Mouse (Mus musculus) small intestine, adult 2 months (tissue): ENCODE measurements around the gene Slc22a5. TPM values are rescaled to one million over a fixed set of nuclear protein-coding genes. Genes with fewer than 3 reads are reported as not detected.
A peak's percentile ranks its signal among the peaks of the same experiment; 100 is the strongest.

Source experiments
- H3K27ac ChIP-seq: fragments of 200-500 bp; 2 replicates; pipeline ENCODE4 v1.5.1; 2012; ENCODE audit warnings: low read depth, low read length, control low read depth, inconsistent platforms; ENCODE audit not compliant: insufficient read depth
- H3K27me3 ChIP-seq: fragments of 200-500 bp; 2 replicates; pipeline ENCODE4 v1.6.1; 2012; ENCODE audit warnings: mild to moderate bottlenecking, moderate library complexity, low read length, inconsistent platforms; ENCODE audit not compliant: control insufficient read depth, insufficient read depth
- H3K36me3 ChIP-seq: fragments of 200-500 bp; 2 replicates; pipeline ENCODE4 v1.6.1; 2012; ENCODE audit warnings: mild to moderate bottlenecking, low read length, control low read depth, inconsistent platforms; ENCODE audit not compliant: control insufficient read depth, insufficient read depth
- H3K4me1 ChIP-seq: fragments of 200-500 bp; 2 replicates; pipeline ENCODE4 v1.6.1; 2012; ENCODE audit warnings: low read length, inconsistent platforms, mixed read lengths; ENCODE audit not compliant: control insufficient read depth, insufficient read depth, insufficient read length
- H3K4me3 ChIP-seq: fragments of 200-500 bp; 2 replicates; pipeline ENCODE4 v1.5.1; 2012; ENCODE audit warnings: low read depth, mild to moderate bottlenecking, control low read depth, inconsistent platforms, low read length, moderate library complexity
- CTCF ChIP-seq: fragments of 200-500 bp; IDR thresholded peaks from 2 replicates; pipeline ENCODE4 v1.5.1; 2012; ENCODE audit warnings: low read depth, mild to moderate bottlenecking, control low read depth, inconsistent platforms, low read length, moderate library complexity, mixed read lengths; ENCODE audit not compliant: insufficient replicate concordance, insufficient read length; ENCODE audit errors: extremely low read depth
- POLR2A ChIP-seq: fragments of 200-500 bp; IDR thresholded peaks from 2 replicates; pipeline ENCODE4 v1.6.1; 2012; ENCODE audit warnings: low read depth, mild to moderate bottlenecking, control low read depth, inconsistent platforms, low read length, moderate library complexity
- WGBS: fragments of 180-500 bp; shearing (Covaris S2); methylation state at CpG from one replicate; pipeline ENCODE4 v1.1.7; 2018; 5-methylcytosine and 5-hydroxymethylcytosine counted together
- polyA plus RNA-seq: library from polyadenylated mRNA; depleted of rRNA; stranded (reverse); fragments of >200 nt; gene quantifications from 2 replicates; pipeline ENCODE4 v1.2.3, GENCODE M21; 2012

Slc22a5 gene
- polyA plus RNA-seq, 1 experiment = 44.2 TPM

DNA sequence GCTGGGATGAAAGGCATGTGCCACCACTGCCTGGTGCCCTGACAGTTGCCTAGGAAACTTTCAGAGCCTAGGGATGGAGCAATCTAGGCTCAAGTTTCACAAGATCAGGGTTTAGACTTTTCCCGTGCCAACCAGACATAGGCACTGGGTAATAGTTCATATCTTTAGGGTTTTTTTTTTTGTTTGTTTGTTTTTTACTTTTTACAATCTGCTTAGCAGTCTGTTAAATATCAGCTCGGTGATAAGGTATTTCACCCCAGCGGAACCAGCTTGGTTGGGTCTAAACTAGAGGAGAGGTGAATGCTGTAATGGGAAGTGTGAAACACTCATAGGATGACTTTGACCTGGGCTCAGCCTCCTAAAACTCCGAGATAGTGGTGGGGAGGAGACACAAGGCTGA, 19.6 kb upstream of the Slc22a5 start:
- Histone ChIP-seq H3K4me1 (peaks cover 22% of the 10 kb centered on the region), H3K4me3 (no peak overlapping the region), H3K27ac (peak overlapping the region; percentile 62), H3K36me3 (no peaks in the 10 kb centered on the region), H3K27me3 (no peaks in the 10 kb centered on the region)
- 21% methylated on average over 4 of the region's 4 CpGs for WGBS
- no peak for TF ChIP-seq CTCF
- no peak for TF ChIP-seq POLR2A

DNA sequence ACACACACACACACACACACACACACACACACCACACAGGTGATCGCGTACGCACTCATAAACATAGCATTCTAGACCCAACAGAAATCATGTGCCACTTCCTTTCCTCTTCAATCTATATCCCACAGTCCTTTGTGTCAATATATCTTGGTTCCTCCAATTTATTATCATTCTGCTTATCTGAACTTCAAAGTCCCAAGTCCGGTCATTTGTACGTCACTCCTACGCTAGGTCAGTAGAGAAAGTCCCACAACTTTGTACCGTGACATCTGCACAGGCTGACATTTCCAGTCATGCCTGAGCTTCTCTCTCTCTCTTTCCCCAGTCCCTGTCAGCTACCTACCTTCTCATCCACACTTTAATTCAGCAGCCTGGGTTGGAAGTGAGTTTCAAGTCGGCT, 17.2 kb upstream of the Slc22a5 start:
- H3K4me1 ChIP-seq = peaks cover 32% of the 10 kb centered on the region
- no peaks in the 10 kb centered on the region for H3K36me3 ChIP-seq
- H3K27ac ChIP-seq = peak overlapping the region; percentile 89
- H3K27me3 ChIP-seq = no peaks in the 10 kb centered on the region
- 33% methylated on average over 8 of the region's 8 CpGs for WGBS
- H3K4me3 ChIP-seq = no peak overlapping the region
- TF ChIP-seq CTCF = no peak
- no peak for TF ChIP-seq POLR2A

DNA sequence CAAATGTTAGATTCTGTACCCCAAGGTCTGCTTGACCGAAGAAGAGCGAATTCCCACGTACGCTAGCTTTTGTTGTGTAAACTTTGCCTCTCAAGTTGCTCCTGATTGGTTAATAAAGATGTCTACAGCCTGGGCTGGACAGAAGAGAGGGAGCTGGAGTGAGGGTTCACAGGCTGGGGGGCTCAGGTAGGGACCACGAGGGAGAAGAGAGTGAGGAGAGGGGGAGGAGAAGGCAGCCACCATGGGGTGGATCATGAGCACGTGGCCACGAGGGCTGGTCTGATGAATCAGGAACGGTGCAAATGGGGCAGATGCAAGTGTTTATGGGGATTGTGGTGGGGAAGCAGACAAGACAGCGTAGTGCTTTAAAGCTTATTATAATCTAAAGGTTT, 13.1 kb upstream of the Slc22a5 start:
- 36% methylated on average over 9 of the region's 9 CpGs for WGBS
- TF ChIP-seq POLR2A (no peak), CTCF (no peak)

DNA sequence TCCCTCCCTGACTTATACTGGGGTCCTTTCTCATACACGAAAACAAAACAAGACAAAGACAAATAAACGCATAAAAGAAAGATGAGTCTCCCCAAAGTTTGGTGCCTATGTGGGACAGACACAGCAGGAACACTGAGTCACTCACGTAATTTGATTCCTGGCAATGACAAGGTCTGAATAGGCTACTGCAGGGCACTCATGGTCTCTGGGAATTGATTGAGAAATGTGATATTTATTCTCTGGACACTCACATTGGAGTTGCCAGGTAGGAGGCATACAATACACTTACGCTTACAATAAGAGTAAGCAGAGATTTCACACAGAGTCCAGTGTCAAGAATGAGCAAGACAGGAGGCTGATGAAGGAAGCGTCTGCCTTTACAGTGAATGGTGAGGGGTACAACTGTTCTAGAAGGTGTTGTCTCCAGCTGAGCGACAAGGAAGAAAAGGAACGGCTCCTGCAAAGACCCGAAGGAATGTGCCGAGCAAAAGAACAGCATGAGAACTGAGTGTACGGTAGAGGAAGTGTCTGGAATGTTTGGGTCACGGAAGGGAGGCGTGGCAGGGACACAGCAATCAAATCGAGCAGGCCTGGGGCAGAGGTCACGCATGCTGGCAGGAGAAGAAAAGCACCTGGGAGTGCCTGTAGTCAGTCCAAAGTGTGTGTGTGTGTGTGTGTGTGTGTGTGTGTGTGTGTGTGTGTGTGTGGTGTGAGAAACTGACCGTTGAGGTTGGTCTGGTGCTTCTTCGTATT, 12.5 kb upstream of the Slc22a5 start:
- Histone ChIP-seq H3K27ac (peak overlapping the region; percentile 97), H3K4me1 (peaks cover 30% of the 10 kb centered on the region), H3K27me3 (no peaks in the 10 kb centered on the region), H3K36me3 (no peaks in the 10 kb centered on the region), H3K4me3 (no peak overlapping the region)
- TF ChIP-seq POLR2A = peak; percentile 54; the same call in 1 of the 2 replicates
- no peak for TF ChIP-seq CTCF
- WGBS = 19% methylated on average over 16 of the region's 16 CpGs

More for the DNA sequence above, 13.1 kb upstream of the Slc22a5 start:
- Histone ChIP-seq H3K27me3 (no peaks in the 10 kb centered on the region), H3K4me1 (peaks cover 35% of the 10 kb centered on the region), H3K27ac (peak overlapping the region; percentile 69), H3K4me3 (no peak overlapping the region), H3K36me3 (no peaks in the 10 kb centered on the region)

DNA sequence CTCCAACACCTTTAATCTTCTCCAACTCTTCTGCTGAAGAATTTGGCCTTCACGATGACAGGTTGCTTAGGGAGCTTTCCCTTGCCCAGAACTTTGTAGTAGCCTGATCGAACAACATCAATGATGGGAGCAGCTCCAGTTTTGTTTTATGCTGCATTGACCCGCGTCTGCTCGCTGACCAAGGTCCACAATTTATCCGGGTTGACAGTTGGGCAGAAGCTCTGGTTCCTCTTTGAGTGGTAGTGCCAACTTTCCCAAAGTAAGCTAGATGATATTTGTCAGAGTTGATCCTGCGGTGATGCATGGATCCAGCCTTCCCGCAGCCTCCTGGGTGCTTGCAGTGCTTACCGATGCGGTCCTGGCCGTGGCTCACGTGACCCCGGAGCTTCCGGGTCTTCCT, 11.3 kb upstream of the Slc22a5 start:
- 0 out of 2 replicates have a peak overlapping the region, but pooled peaks have one; percentile 97 for H3K27ac ChIP-seq
- no peaks in the 10 kb centered on the region for H3K36me3 ChIP-seq
- H3K4me1 ChIP-seq = peaks cover 24% of the 10 kb centered on the region
- no peak for TF ChIP-seq POLR2A
- no peak for TF ChIP-seq CTCF
- no peaks in the 10 kb centered on the region for H3K27me3 ChIP-seq
- WGBS = 85% methylated on average over 14 of the region's 14 CpGs
- H3K4me3 ChIP-seq = no peak overlapping the region

DNA sequence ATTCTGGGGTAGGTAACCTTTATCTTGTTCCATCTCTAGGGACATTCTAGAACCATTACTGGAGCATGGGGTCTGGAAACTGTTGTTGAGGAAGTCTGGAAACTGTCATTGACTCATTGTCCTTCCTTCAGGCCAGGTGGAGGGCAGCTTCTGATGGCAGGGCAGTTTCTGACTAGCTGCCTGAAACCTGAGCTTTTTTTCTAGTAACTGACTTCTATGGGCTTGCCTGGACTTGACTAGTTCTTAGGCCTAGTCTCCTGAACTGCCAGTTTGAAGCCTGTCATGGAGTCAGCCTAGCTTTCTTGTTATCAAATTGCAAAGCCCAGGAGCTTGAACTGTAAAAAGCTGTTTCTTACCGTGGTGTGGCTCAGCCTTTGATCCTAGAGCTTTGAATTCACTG, 9.5 kb upstream of the Slc22a5 start:
- H3K27ac ChIP-seq = no peak overlapping the region
- H3K4me1 ChIP-seq = peaks cover 23% of the 10 kb centered on the region
- no peaks in the 10 kb centered on the region for H3K27me3 ChIP-seq
- 33% methylated on average over 1 of the region's 1 CpGs for WGBS
- no peaks in the 10 kb centered on the region for H3K36me3 ChIP-seq
- H3K4me3 ChIP-seq = no peak overlapping the region
- no peak for TF ChIP-seq POLR2A
- TF ChIP-seq CTCF = no peak

DNA sequence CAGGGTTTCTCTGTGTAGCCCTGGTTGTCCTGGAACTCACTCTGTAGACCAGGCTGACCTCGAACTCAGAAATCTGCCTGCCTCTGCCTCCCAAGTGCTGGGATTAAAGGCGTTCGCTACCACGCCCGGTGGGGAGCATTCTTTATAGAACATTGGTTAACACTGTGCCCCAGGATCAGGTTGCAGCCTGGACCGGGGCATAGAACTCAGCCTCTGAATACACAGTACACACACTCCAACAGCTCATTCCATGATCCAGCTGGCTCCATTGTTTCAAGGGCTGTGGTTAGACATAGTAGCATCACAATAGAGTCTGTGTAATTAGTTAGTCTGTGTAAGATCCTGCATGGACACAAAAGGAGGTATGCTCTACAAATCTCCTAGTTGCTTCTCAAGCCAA, 8.5 kb upstream of the Slc22a5 start:
- TF ChIP-seq POLR2A = no peak
- TF ChIP-seq CTCF = no peak
- 93% methylated on average over 6 of the region's 6 CpGs for WGBS

More for the DNA sequence above, 8.5 kb upstream of the Slc22a5 start:
- peaks cover 21% of the 10 kb centered on the region for H3K4me1 ChIP-seq
- no peak overlapping the region for H3K27ac ChIP-seq
- H3K36me3 ChIP-seq = no peaks in the 10 kb centered on the region
- no peak overlapping the region for H3K4me3 ChIP-seq
- no peaks in the 10 kb centered on the region for H3K27me3 ChIP-seq
